ENCODE assay signal across 12 mouse cellular contexts in genomic region chr6:142856258-142856874, GRCm38 (mm10). TPM values are rescaled to one million over a fixed set of nuclear protein-coding genes. Genes with fewer than 3 reads are reported as not detected.
DNase-seq lines count a peak whose midpoint lies in the region; ATAC-seq lines count a peak whose summit lies in the region.
"Had no signal": no experiment of that assay in that cellular context is flagged by ENCODE, and none has a peak within 500 bp of the region (broad histone marks: within the 10 kb centered on the region; RNA-seq: fewer than 3 reads in every experiment).

No protein-coding gene starts in this region.

- H3K9me3 ChIP-seq in liver, embryonic 11.5 days (ENCODE audit: control insufficient read depth, low read length), result no peaks in the 10 kb centered on the region
- H3K9me3 ChIP-seq in hindbrain, embryonic 12.5 days (replicated peaks), result no peaks in the 10 kb centered on the region
- no peaks in the 10 kb centered on the region for H3K9me3 ChIP-seq in midbrain, embryonic 15.5 days
- H3K9me3 ChIP-seq: embryonic facial prominence, embryonic 15.5 days; liver, embryonic 15.5 days had no signal

- H3K4me3 ChIP-seq in liver, embryonic 11.5 days (ENCODE audit: low read depth, low read length), result no peak overlapping the region
- no peak overlapping the region for H3K4me3 ChIP-seq in hindbrain, embryonic 12.5 days
- no peak overlapping the region for H3K4me3 ChIP-seq in midbrain, embryonic 15.5 days
- H3K4me3 ChIP-seq: embryonic facial prominence, embryonic 15.5 days; liver, embryonic 15.5 days had no signal

- no peaks in the 10 kb centered on the region for H3K27me3 ChIP-seq in liver, embryonic 11.5 days (replicated peaks; ENCODE audit: control insufficient read depth, insufficient read depth, low read length)
- H3K27me3 ChIP-seq in hindbrain, embryonic 12.5 days, result no peaks in the 10 kb centered on the region
- no peaks in the 10 kb centered on the region for H3K27me3 ChIP-seq in midbrain, embryonic 15.5 days (replicated peaks)
- H3K27me3 ChIP-seq: embryonic facial prominence, embryonic 15.5 days; liver, embryonic 15.5 days had no signal

- H3K27ac ChIP-seq in liver, embryonic 11.5 days (ENCODE audit: low read depth, low read length), result no peak overlapping the region
- peak overlapping the region; percentile 64 for H3K27ac ChIP-seq in hindbrain, embryonic 12.5 days
- 0 out of 2 replicates have a peak overlapping the region, but pooled peaks have one; percentile 42 for H3K27ac ChIP-seq in midbrain, embryonic 15.5 days
- H3K27ac ChIP-seq: embryonic facial prominence, embryonic 15.5 days; liver, embryonic 15.5 days had no signal

- no peak overlapping the region for H3K4me2 ChIP-seq in liver, embryonic 11.5 days
- H3K4me2 ChIP-seq in hindbrain, embryonic 12.5 days (replicated peaks), result no peak overlapping the region
- no peak overlapping the region for H3K4me2 ChIP-seq in midbrain, embryonic 15.5 days
- H3K4me2 ChIP-seq: embryonic facial prominence, embryonic 15.5 days; liver, embryonic 15.5 days had no signal

- no peak for ATAC-seq in liver, embryonic 11.5 days (replicated peaks; ENCODE audit: low FRiP score)
- peak; percentile 39 for ATAC-seq in common myeloid progenitor, adult 5-6 weeks (replicated peaks; ENCODE audit: low read depth, poor library complexity, severe bottlenecking)
- ATAC-seq in hindbrain, embryonic 12.5 days (ENCODE audit: low FRiP score), result peak; percentile 62
- ATAC-seq in midbrain, embryonic 15.5 days (replicated peaks), result peak; percentile 70

- WGBS in liver, embryonic 11.5 days, result 55% methylated on average over 3 of the region's 3 CpGs
- 60% methylated on average over 3 of the region's 3 CpGs for WGBS in hindbrain, embryonic 12.5 days
- WGBS in midbrain, embryonic 15.5 days, result 50% methylated on average over 3 of the region's 3 CpGs

- no peaks in the 10 kb centered on the region for H3K4me1 ChIP-seq in liver, embryonic 11.5 days (replicated peaks; ENCODE audit: control insufficient read depth, insufficient read depth, low read length)
- peaks cover 17% of the 10 kb centered on the region for H3K4me1 ChIP-seq in hindbrain, embryonic 12.5 days
- H3K4me1 ChIP-seq in midbrain, embryonic 15.5 days, result peaks cover 11% of the 10 kb centered on the region; the same call in 1 of the 2 replicates
- H3K4me1 ChIP-seq: embryonic facial prominence, embryonic 15.5 days; liver, embryonic 15.5 days had no signal

- peak; percentile 25 for DNase-seq in liver, embryonic 11.5 days (ENCODE audit: low spot score)
- DNase-seq in liver, result no peak
- no peak for DNase-seq in adrenal gland, adult 8-10 months
- no peak for DNase-seq in MN1 (ENCODE audit: low spot score)
- no peak for DNase-seq in urinary bladder, postnatal 4 days (ENCODE audit: low spot score in 2 of 2)
- DNase-seq: cerebellum, adult 8-10 months; spleen, adult 18-20 months had no signal

- H3K36me3 ChIP-seq in liver, embryonic 11.5 days (ENCODE audit: control insufficient read depth, insufficient read depth, low read length), result no peaks in the 10 kb centered on the region
- H3K36me3 ChIP-seq in hindbrain, embryonic 12.5 days, result no peaks in the 10 kb centered on the region
- H3K36me3 ChIP-seq in midbrain, embryonic 15.5 days (replicated peaks), result no peaks in the 10 kb centered on the region
- H3K36me3 ChIP-seq: embryonic facial prominence, embryonic 15.5 days; liver, embryonic 15.5 days had no signal

- H3K9ac ChIP-seq in liver, embryonic 11.5 days (ENCODE audit: low read depth, low read length), result no peak overlapping the region
- no peak overlapping the region for H3K9ac ChIP-seq in hindbrain, embryonic 12.5 days
- H3K9ac ChIP-seq in midbrain, embryonic 15.5 days, result no peak overlapping the region
- H3K9ac ChIP-seq: embryonic facial prominence, embryonic 15.5 days; liver, embryonic 15.5 days had no signal

RNA-seq across cellular contexts. Expression of gene Sult6b2, which starts 52.1 kb away (rescaled TPM):
- polyA plus RNA-seq in liver, embryonic 11.5 days (2014; fragmentation: Nextera tagmentation; extraction: Ambion mirVana), result 0.07 TPM in 1 of 2 replicates, not detected in the other
- not detected in 2 replicates for total RNA-seq in common myeloid progenitor, adult 5-6 weeks (2017)
- not detected in 2 replicates for polyA plus RNA-seq in hindbrain, embryonic 12.5 days (2016; fragmentation: Nextera tagmentation; extraction: Ambion mirVana)
- 0.17 and 0.38 TPM in 2 replicates for polyA plus RNA-seq in midbrain, embryonic 15.5 days (2015; fragmentation: Nextera tagmentation; extraction: Ambion mirVana)
- total RNA-seq in adrenal gland, adult 8-10 months (2022), result not detected
- polyA plus RNA-seq: embryonic facial prominence, embryonic 15.5 days had no signal
